Mouse (Mus musculus) thymus, postnatal 4 days (tissue): ENCODE data around the gene Anp32a.

ENCODE experiments used
- DNase-seq: peaks from one replicate; pipeline ENCODE4 v3.0.0; 2021

Anp32a gene

GRCm38 (mm10) chr9:62370186-62370585 is 29.1 kb downstream of the Anp32a start:
- no peak for DNase-seq

- DNase-seq, result no peak
These were observed 29.7 kb downstream of the Anp32a start for GRCm38 (mm10) chr9:62370648-62371280.

GRCm38 (mm10) chr9:62371745-62372555 is 30.9 kb downstream of the Anp32a start:
- DNase-seq, result no peak

- DNase-seq, result no peak
These were observed 31.6 kb downstream of the Anp32a start for GRCm38 (mm10) chr9:62372556-62373221.

GRCm38 (mm10) chr9:62373222-62374123 is 32.4 kb downstream of the Anp32a start:
- DNase-seq, result peak; percentile 94

GRCm38 (mm10) chr9:62374276-62374675 is 33.2 kb downstream of the Anp32a start:
- no peak for DNase-seq

- DNase-seq, result no peak
These were observed 36.8 kb downstream of the Anp32a start for GRCm38 (mm10) chr9:62377897-62378296.

GRCm38 (mm10) chr9:62380351-62380750 is 39.3 kb downstream of the Anp32a start:
- no peak for DNase-seq

- no peak for DNase-seq
These were observed 40.4 kb downstream of the Anp32a start for GRCm38 (mm10) chr9:62381402-62381913.

GRCm38 (mm10) chr9:62382519-62383084 is 41.5 kb downstream of the Anp32a start:
- DNase-seq, result no peak

GRCm38 (mm10) chr9:62385062-62385461 is 44.0 kb downstream of the Anp32a start:
- DNase-seq, result no peak

- DNase-seq, result no peak
These were observed 44.8 kb downstream of the Anp32a start for GRCm38 (mm10) chr9:62385727-62386518.

GRCm38 (mm10) chr9:62389735-62390134 is 48.6 kb downstream of the Anp32a start:
- DNase-seq, result no peak

GRCm38 (mm10) chr9:62393531-62393930 is 52.4 kb downstream of the Anp32a start:
- no peak for DNase-seq

GRCm38 (mm10) chr9:62394163-62394562 is 53.1 kb downstream of the Anp32a start:
- DNase-seq, result no peak

GRCm38 (mm10) chr9:62400531-62401170 is 59.6 kb downstream of the Anp32a start:
- no peak for DNase-seq

GRCm38 (mm10) chr9:62401589-62401988 is 60.5 kb downstream of the Anp32a start:
- DNase-seq, result no peak

- no peak for DNase-seq
These were observed 65.4 kb downstream of the Anp32a start for GRCm38 (mm10) chr9:62406423-62407013.

GRCm38 (mm10) chr9:62407357-62408146 is 66.5 kb downstream of the Anp32a start:
- DNase-seq, result no peak
